Comparison of ENCODE assay signal across 10 mouse cellular contexts in genomic region chr11:70433951-70434350, GRCm38 (mm10). TPM values are rescaled to one million over a fixed set of nuclear protein-coding genes. Genes with fewer than 3 reads are reported as not detected.
DNase-seq lines count a peak whose midpoint lies in the region; ATAC-seq and TF ChIP-seq lines count a peak whose summit lies in the region.
"Had no signal": no experiment of that assay in that cellular context is flagged by ENCODE, and none has a peak within 500 bp of the region (broad histone marks: within the 10 kb centered on the region; RNA-seq: fewer than 3 reads in every experiment).

No protein-coding gene starts in this region.

- no peak overlapping the region for H3K27ac ChIP-seq in lung, embryonic 14.5 days (ENCODE audit: low read depth)
- no peak overlapping the region for H3K27ac ChIP-seq in embryonic facial prominence, embryonic 15.5 days (replicated peaks)
- no peak overlapping the region for H3K27ac ChIP-seq in limb, embryonic 10.5 days
- no peak overlapping the region for H3K27ac ChIP-seq in neural tube, embryonic 13.5 days (replicated peaks)

- H3K27me3 ChIP-seq in lung, embryonic 14.5 days (ENCODE audit: insufficient read depth, low read length) = no peaks in the 10 kb centered on the region
- no peaks in the 10 kb centered on the region for H3K27me3 ChIP-seq in embryonic facial prominence, embryonic 15.5 days
- H3K27me3 ChIP-seq in limb, embryonic 10.5 days (ENCODE audit: low read depth, poor library complexity, severe bottlenecking) = no peaks in the 10 kb centered on the region
- no peaks in the 10 kb centered on the region for H3K27me3 ChIP-seq in neural tube, embryonic 13.5 days

- no peaks in the 10 kb centered on the region for H3K9me3 ChIP-seq in lung, embryonic 14.5 days (ENCODE audit: low read depth, low read length)
- no peaks in the 10 kb centered on the region for H3K9me3 ChIP-seq in embryonic facial prominence, embryonic 15.5 days (replicated peaks)
- no peaks in the 10 kb centered on the region for H3K9me3 ChIP-seq in limb, embryonic 10.5 days (replicated peaks)
- no peaks in the 10 kb centered on the region for H3K9me3 ChIP-seq in neural tube, embryonic 13.5 days

- DNase-seq in lung, embryonic 14.5 days = no peak
- DNase-seq in lung, adult 18-20 months = no peak
- DNase-seq in limb, embryonic 10.5 days (ENCODE audit: low spot score) = no peak
- no peak for DNase-seq in layer of hippocampus, postnatal 36 days
- no peak for DNase-seq in left cerebral cortex, adult 18-20 months (ENCODE audit: low spot score in 2 of 2)
- DNase-seq in retina, postnatal 1 day = no peak
- DNase-seq: kidney, postnatal 25 days had no signal

- TF ChIP-seq CTCF in lung, embryonic 14.5 days (IDR thresholded peaks at IDR 0.05; ENCODE audit: low read depth) = no peak

- peak overlapping the region; percentile 82 for H3K4me2 ChIP-seq in lung, embryonic 14.5 days
- H3K4me2 ChIP-seq in embryonic facial prominence, embryonic 15.5 days (replicated peaks) = peak overlapping the region; percentile 75
- H3K4me2 ChIP-seq in neural tube, embryonic 13.5 days = peak overlapping the region; percentile 69

- 0 out of 2 replicates have a peak overlapping the region, but pooled peaks have one; percentile 71 for H3K9ac ChIP-seq in lung, embryonic 14.5 days
- H3K9ac ChIP-seq in embryonic facial prominence, embryonic 15.5 days = no peak overlapping the region
- peak overlapping the region; percentile 88 for H3K9ac ChIP-seq in neural tube, embryonic 13.5 days

- peaks cover 30% of the 10 kb centered on the region for H3K36me3 ChIP-seq in lung, embryonic 14.5 days (ENCODE audit: insufficient read depth)
- peaks cover 24% of the 10 kb centered on the region for H3K36me3 ChIP-seq in embryonic facial prominence, embryonic 15.5 days
- peaks cover 39% of the 10 kb centered on the region for H3K36me3 ChIP-seq in limb, embryonic 10.5 days
- H3K36me3 ChIP-seq in neural tube, embryonic 13.5 days = peaks cover 33% of the 10 kb centered on the region

- H3K4me1 ChIP-seq in lung, embryonic 14.5 days (ENCODE audit: insufficient read depth) = peaks cover 8% of the 10 kb centered on the region
- peaks cover 26% of the 10 kb centered on the region for H3K4me1 ChIP-seq in embryonic facial prominence, embryonic 15.5 days
- H3K4me1 ChIP-seq in limb, embryonic 10.5 days = peaks cover 37% of the 10 kb centered on the region
- H3K4me1 ChIP-seq in neural tube, embryonic 13.5 days (replicated peaks) = peaks cover 36% of the 10 kb centered on the region

- peak overlapping the region; percentile 68; the same call in 1 of the 2 replicates for H3K4me3 ChIP-seq in lung, embryonic 14.5 days (ENCODE audit: low read depth, low read length)
- H3K4me3 ChIP-seq in embryonic facial prominence, embryonic 15.5 days (replicated peaks) = peak overlapping the region; percentile 83; the same call in 1 of the 2 replicates
- H3K4me3 ChIP-seq in limb, embryonic 10.5 days = peak overlapping the region; percentile 76; the same call in 1 of the 2 replicates
- H3K4me3 ChIP-seq in neural tube, embryonic 13.5 days = peak overlapping the region; percentile 76

- whole genome bisulfite sequencing in lung, embryonic 14.5 days = 89% methylated on average over 3 of the region's 3 CpGs
- whole genome bisulfite sequencing in embryonic facial prominence, embryonic 15.5 days = 88% methylated on average over 3 of the region's 3 CpGs
- 94% methylated on average over 3 of the region's 3 CpGs for WGBS in limb, embryonic 10.5 days
- WGBS in neural tube, embryonic 13.5 days = 88% methylated on average over 3 of the region's 3 CpGs

- ATAC-seq in lung, embryonic 14.5 days (ENCODE audit: insufficient read depth) = no peak
- ATAC-seq in embryonic facial prominence, embryonic 15.5 days (ENCODE audit: insufficient number of reproducible peaks, low FRiP score, low TSS enrichment, low read depth) = no peak
- ATAC-seq in neural tube, embryonic 13.5 days (ENCODE audit: low read depth) = no peak

RNA-seq across cellular contexts. Expression of gene Arrb2, which starts 1.5 kb away (rescaled TPM):
- 15.1 and 17.6 TPM in 2 replicates for polyA plus RNA-seq in lung, embryonic 14.5 days (2014; fragmentation: Nextera tagmentation; extraction: Ambion mirVana)
- polyA plus RNA-seq in embryonic facial prominence, embryonic 15.5 days (2015; fragmentation: Nextera tagmentation; extraction: Ambion mirVana) = 26.1 and 28.8 TPM in 2 replicates
- polyA plus RNA-seq in limb, embryonic 10.5 days (2016; fragmentation: Nextera tagmentation; extraction: Ambion mirVana) = 24.6 and 25.5 TPM in 2 replicates
- 43.8 and 46.6 TPM in 2 replicates for polyA plus RNA-seq in neural tube, embryonic 13.5 days (2015; fragmentation: Nextera tagmentation; extraction: Ambion mirVana)
- 100 to 1,000 TPM; 103 to 112 TPM for total RNA-seq in layer of hippocampus, postnatal 36 days (2021)
- total RNA-seq in left cerebral cortex, adult 18-20 months (2021) = 10 to 100 TPM; 68.1 to 76.7 TPM

RNA-seq across cellular contexts. Expression of gene Med11, which starts 17.8 kb away (rescaled TPM):
- 43.0 and 47.9 TPM in 2 replicates for polyA plus RNA-seq in lung, embryonic 14.5 days (2014; fragmentation: Nextera tagmentation; extraction: Ambion mirVana)
- 37.0 and 42.9 TPM in 2 replicates for polyA plus RNA-seq in embryonic facial prominence, embryonic 15.5 days (2015; fragmentation: Nextera tagmentation; extraction: Ambion mirVana)
- polyA plus RNA-seq in limb, embryonic 10.5 days (2016; fragmentation: Nextera tagmentation; extraction: Ambion mirVana) = 48.4 and 51.5 TPM in 2 replicates
- 45.3 and 46.0 TPM in 2 replicates for polyA plus RNA-seq in neural tube, embryonic 13.5 days (2015; fragmentation: Nextera tagmentation; extraction: Ambion mirVana)
- total RNA-seq in layer of hippocampus, postnatal 36 days (2021) = 10 to 100 TPM; 13.2 to 17.3 TPM
- total RNA-seq in left cerebral cortex, adult 18-20 months (2021) = 10 to 100 TPM; 13.9 to 15.4 TPM

RNA-seq across cellular contexts. Expression of gene Pelp1, which starts 24.1 kb away (rescaled TPM):
- polyA plus RNA-seq in lung, embryonic 14.5 days (2014; fragmentation: Nextera tagmentation; extraction: Ambion mirVana) = 44.4 and 46.5 TPM in 2 replicates
- 33.6 and 35.0 TPM in 2 replicates for polyA plus RNA-seq in embryonic facial prominence, embryonic 15.5 days (2015; fragmentation: Nextera tagmentation; extraction: Ambion mirVana)
- 63.0 and 65.1 TPM in 2 replicates for polyA plus RNA-seq in limb, embryonic 10.5 days (2016; fragmentation: Nextera tagmentation; extraction: Ambion mirVana)
- polyA plus RNA-seq in neural tube, embryonic 13.5 days (2015; fragmentation: Nextera tagmentation; extraction: Ambion mirVana) = 31.9 and 32.6 TPM in 2 replicates
- total RNA-seq in layer of hippocampus, postnatal 36 days (2021) = 10 to 100 TPM; 33.3 to 36.2 TPM
- 10 to 100 TPM; 33.1 to 34.6 TPM for total RNA-seq in left cerebral cortex, adult 18-20 months (2021)

RNA-seq across cellular contexts. Expression of gene Zmynd15, which starts 25.3 kb away (rescaled TPM):
- 0.28 and 0.65 TPM in 2 replicates for polyA plus RNA-seq in lung, embryonic 14.5 days (2014; fragmentation: Nextera tagmentation; extraction: Ambion mirVana)
- 0.63 and 0.71 TPM in 2 replicates for polyA plus RNA-seq in embryonic facial prominence, embryonic 15.5 days (2015; fragmentation: Nextera tagmentation; extraction: Ambion mirVana)
- 0.09 TPM in 1 of 2 replicates, not detected in the other for polyA plus RNA-seq in limb, embryonic 10.5 days (2016; fragmentation: Nextera tagmentation; extraction: Ambion mirVana)
- 1.2 and 1.5 TPM in 2 replicates for polyA plus RNA-seq in neural tube, embryonic 13.5 days (2015; fragmentation: Nextera tagmentation; extraction: Ambion mirVana)
- total RNA-seq in layer of hippocampus, postnatal 36 days (2021) = under 1 TPM; 0.25 to 0.46 TPM
- total RNA-seq in left cerebral cortex, adult 18-20 months (2021) = 1 to 10 TPM in 1 of 2 experiments, under 1 TPM in 1; 0.23 to 1.4 TPM
- polyA plus RNA-seq: neural tube, embryonic 11.5 days had no signal

RNA-seq across cellular contexts. Expression of gene Cxcl16, which starts 25.8 kb away (rescaled TPM):
- 4.9 and 5.8 TPM in 2 replicates for polyA plus RNA-seq in lung, embryonic 14.5 days (2014; fragmentation: Nextera tagmentation; extraction: Ambion mirVana)
- 4.1 and 4.5 TPM in 2 replicates for polyA plus RNA-seq in embryonic facial prominence, embryonic 15.5 days (2015; fragmentation: Nextera tagmentation; extraction: Ambion mirVana)
- 0.49 TPM in 2 replicates for polyA plus RNA-seq in limb, embryonic 10.5 days (2016; fragmentation: Nextera tagmentation; extraction: Ambion mirVana)
- 7.2 and 8.9 TPM in 2 replicates for polyA plus RNA-seq in neural tube, embryonic 13.5 days (2015; fragmentation: Nextera tagmentation; extraction: Ambion mirVana)
- under 1 TPM; 0.68 to 0.97 TPM for total RNA-seq in layer of hippocampus, postnatal 36 days (2021)
- 1 to 10 TPM in 1 of 2 experiments, under 1 TPM in 1; 0.42 to 1.4 TPM for total RNA-seq in left cerebral cortex, adult 18-20 months (2021)
